Mouse (Mus musculus) stomach, embryonic 14.5 days (tissue): ENCODE data around the gene Riox1. TPM values are rescaled to one million over a fixed set of nuclear protein-coding genes. Genes with fewer than 3 reads are reported as not detected.
"Not testable (repeated sequence)": the region's sequence is repeated elsewhere in the genome, so short reads cannot be mapped to it uniquely, and the experiment has no call there.

ENCODE experiments used
- ATAC-seq: fragments of 200-750 bp; cut with Nextera tagmentation; 2 replicates; pipeline ENCODE4 v1.8.0; 2017; ENCODE audit warnings: low read depth, moderate TSS enrichment; ENCODE audit not compliant: insufficient number of reproducible peaks, insufficient read depth, low FRiP score
- H3K27ac ChIP-seq: fragments of 300-500 bp; sonication (generic); 2 replicates; pipeline ENCODE4 v1.5.1; 2014; ENCODE audit warnings: mild to moderate bottlenecking, low read length, moderate library complexity, mixed read lengths
- H3K27me3 ChIP-seq: fragments of 300-500 bp; sonication (generic); 2 replicates; pipeline ENCODE4 v1.6.1; 2014; ENCODE audit warnings: low read length, control low read depth, mixed read lengths; ENCODE audit not compliant: control insufficient read depth, insufficient read depth
- H3K36me3 ChIP-seq: fragments of 300-500 bp; sonication (generic); 2 replicates; pipeline ENCODE4 v1.6.1; 2014; ENCODE audit warnings: mild to moderate bottlenecking, control low read depth, low read length, moderate library complexity, mixed read lengths; ENCODE audit not compliant: control insufficient read depth, insufficient read depth
- H3K4me1 ChIP-seq: fragments of 300-500 bp; sonication (generic); 2 replicates; pipeline ENCODE4 v1.6.1; 2014; ENCODE audit warnings: low read length, control low read depth, mixed read lengths; ENCODE audit not compliant: control insufficient read depth, insufficient read depth
- H3K4me2 ChIP-seq: fragments of 300-500 bp; sonication (generic); replicated peaks from 2 replicates; pipeline ENCODE4 v1.6.1; 2014; ENCODE audit warnings: low read depth, low read length, control low read depth
- H3K4me3 ChIP-seq: fragments of 300-500 bp; sonication (generic); 2 replicates; pipeline ENCODE4 v1.5.1; 2014; ENCODE audit warnings: low read depth, low read length, control low read depth
- H3K9ac ChIP-seq: fragments of 300-500 bp; sonication (generic); replicated peaks from 2 replicates; pipeline ENCODE4 v1.6.1; 2014; ENCODE audit warnings: low read depth, mild to moderate bottlenecking, control low read depth, low read length, moderate library complexity, mixed read lengths
- H3K9me3 ChIP-seq: fragments of 300-500 bp; sonication (generic); 2 replicates; pipeline ENCODE4 v1.6.1; 2016; ENCODE audit warnings: low read depth, low read length, control low read depth; ENCODE audit not compliant: control insufficient read depth
- WGBS: fragments of 180-500 bp; shearing (Covaris S2); extraction: QIAGEN DNeasy Blood & Tissue Kit; methylation state at CpG from one replicate; pipeline ENCODE4 v1.1.7; 2014; 5-methylcytosine and 5-hydroxymethylcytosine counted together
- polyA plus RNA-seq: library from polyadenylated mRNA; unstranded; fragments of >200 nt; fragmentation: Nextera tagmentation; extraction: Ambion mirVana; gene quantifications from 2 replicates; pipeline ENCODE4 v1.2.1, GENCODE M21; 2014

Gene Riox1
- polyA plus RNA-seq, 1 experiment from 2014 or later = 10.1 TPM

DNA sequence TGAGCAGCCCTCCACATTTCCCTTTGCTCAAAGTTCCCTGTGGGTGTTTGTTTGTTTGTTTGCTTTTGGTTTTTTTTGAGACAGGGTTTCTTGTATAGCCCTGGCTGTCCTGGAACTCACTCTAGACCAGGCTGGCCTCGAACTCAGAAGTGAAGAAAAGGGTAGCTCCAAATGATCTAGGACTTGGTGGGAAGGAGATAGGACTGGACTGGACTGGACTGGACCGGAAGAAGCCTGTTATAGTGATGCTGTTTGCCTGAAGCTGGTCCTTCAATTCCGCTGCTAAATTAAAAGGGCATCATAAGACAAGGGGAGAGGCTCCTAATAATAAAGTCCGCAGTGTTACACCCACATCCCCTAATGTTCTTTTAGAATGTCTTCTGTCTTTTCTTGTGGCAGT, 38.1 kb downstream of the Riox1 start:
- Histone ChIP-seq H3K4me3 (peak overlapping the region; percentile 63), H3K9me3 (no peaks in the 10 kb centered on the region), H3K4me1 (no peaks in the 10 kb centered on the region), H3K27me3 (no peaks in the 10 kb centered on the region), H3K4me2 (peak overlapping the region; percentile 50), H3K27ac (peak overlapping the region; percentile 90), H3K9ac (peak overlapping the region; percentile 69), H3K36me3 (no peaks in the 10 kb centered on the region)
- WGBS = 62% methylated on average over 4 of the region's 4 CpGs
- no peak for ATAC-seq

DNA sequence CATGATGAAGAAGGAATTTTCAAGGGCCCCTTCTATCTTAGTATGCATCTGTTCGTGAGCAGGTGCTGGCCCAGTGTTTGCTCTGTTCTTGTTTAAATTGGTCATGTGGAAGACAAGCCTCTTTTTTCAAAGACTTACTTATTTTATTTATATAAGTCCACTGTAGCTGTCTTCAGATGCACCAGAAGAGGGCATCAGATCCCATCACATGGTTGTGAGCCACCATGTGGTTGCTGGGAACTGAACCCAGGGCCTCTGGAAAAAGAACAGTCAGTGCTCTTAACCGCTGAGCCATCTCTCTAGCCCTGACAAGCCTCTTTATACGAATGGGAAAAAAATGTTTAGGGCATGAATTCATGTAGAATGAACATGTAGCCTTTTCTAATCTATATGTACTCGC, 39.0 kb downstream of the Riox1 start:
- H3K27ac ChIP-seq = no peak overlapping the region
- no peak overlapping the region for H3K9ac ChIP-seq
- no peak overlapping the region for H3K4me2 ChIP-seq
- WGBS = 92% methylated on average over 4 of the region's 4 CpGs
- no peaks in the 10 kb centered on the region for H3K27me3 ChIP-seq
- no peaks in the 10 kb centered on the region for H3K36me3 ChIP-seq
- no peaks in the 10 kb centered on the region for H3K4me1 ChIP-seq
- H3K9me3 ChIP-seq = no peaks in the 10 kb centered on the region
- no peak for ATAC-seq
- no peak overlapping the region for H3K4me3 ChIP-seq

DNA sequence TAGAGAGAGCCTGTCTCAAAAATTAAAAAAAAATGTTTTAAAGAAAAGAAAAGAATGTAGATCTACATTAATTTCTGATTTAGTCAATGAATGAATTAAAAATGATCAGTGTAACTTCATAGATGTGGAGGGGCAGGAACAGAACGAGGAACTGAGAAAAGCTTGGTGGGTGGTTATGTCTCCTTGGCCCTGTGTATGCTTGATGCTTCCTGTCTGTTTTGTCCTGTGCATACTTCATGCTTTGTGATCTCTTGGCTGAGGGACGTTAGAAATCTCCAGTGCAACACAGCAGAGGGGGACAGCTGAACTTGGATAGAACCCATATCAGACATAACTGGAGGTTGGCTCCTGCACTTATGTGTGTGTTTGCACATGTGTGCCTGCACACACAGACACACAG, 46.8 kb downstream of the Riox1 start:
- H3K9ac ChIP-seq = no peak overlapping the region
- H3K4me3 ChIP-seq = no peak overlapping the region
- H3K9me3 ChIP-seq = no peaks in the 10 kb centered on the region; the same call in 1 of the 2 replicates
- no peaks in the 10 kb centered on the region for H3K36me3 ChIP-seq
- H3K27me3 ChIP-seq = no peaks in the 10 kb centered on the region
- no peak overlapping the region for H3K27ac ChIP-seq
- no peak for ATAC-seq
- no peak overlapping the region for H3K4me2 ChIP-seq
- 65% methylated on average over 2 of the region's 2 CpGs for WGBS
- no peaks in the 10 kb centered on the region for H3K4me1 ChIP-seq

DNA sequence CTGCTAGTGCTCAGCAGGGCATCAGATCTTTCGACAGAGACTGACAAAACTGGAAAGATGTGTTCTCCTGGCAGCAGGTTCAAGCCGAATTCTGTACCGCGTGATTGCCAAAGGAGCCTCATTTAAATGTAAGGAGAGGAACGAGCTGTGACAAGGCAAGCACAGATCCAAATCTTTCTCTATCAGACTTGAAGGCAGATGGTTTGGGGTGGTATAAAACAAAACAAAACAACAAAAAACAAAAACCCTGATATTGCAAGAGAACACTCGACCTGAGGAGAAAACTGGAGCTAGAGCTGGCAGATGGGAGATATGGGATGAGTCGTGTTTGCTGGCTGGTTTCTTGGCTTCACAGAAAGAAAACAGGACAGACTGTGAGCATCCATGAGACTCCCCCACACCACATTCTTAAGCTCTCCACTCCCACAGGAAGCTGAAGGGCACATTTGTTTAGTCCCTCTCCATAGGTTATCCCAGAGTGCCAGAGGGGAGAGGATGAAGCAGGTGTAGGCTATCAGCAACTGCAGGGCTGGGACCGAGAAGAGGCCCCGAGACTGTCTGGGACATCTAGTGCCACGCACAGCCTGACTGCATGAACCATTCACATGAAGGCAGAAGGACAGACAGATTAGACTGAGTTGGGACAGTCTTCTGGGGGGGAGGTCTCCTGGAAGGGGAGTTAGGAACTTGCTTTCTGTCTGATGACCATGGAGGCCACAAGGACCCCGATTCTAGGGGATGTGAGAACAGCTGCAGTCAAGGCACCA, 48.1 kb downstream of the Riox1 start:
- 42% methylated on average over 11 of the region's 11 CpGs for WGBS
- ATAC-seq = no peak
- Histone ChIP-seq H3K4me3 (no peak overlapping the region), H3K9ac (no peak overlapping the region), H3K4me2 (no peak overlapping the region), H3K36me3 (no peaks in the 10 kb centered on the region), H3K27ac (no peak overlapping the region), H3K4me1 (no peaks in the 10 kb centered on the region), H3K9me3 (no peaks in the 10 kb centered on the region; the same call in 1 of the 2 replicates), H3K27me3 (no peaks in the 10 kb centered on the region)

DNA sequence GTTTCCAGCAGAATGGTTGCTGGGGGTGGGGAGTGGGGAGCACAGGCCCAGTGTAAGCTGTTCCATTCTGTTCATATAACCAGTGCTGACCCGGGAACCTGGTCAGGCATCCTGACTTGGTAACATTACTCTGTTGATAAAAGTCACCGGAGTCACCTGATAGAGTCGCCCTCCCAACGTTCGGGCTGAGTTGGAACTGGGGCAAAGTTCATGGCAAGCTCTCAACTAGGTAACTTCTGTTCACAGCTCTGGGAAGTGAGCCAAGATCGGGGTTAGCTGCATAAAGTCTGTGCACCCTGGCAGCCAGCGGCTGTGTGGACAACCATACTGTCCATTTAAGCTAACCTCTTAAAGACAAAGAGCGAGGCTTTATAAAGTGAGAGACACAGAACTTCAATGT, 48.8 kb downstream of the Riox1 start:
- ATAC-seq = 0 out of 2 replicates have a peak, but pooled peaks have one; percentile 28
- H3K4me1 ChIP-seq, H3K4me2 ChIP-seq, H3K36me3 ChIP-seq, H3K27me3 ChIP-seq, H3K27ac ChIP-seq, H3K9me3 ChIP-seq, H3K4me3 ChIP-seq, H3K9ac ChIP-seq: not testable (repeated sequence)
- WGBS = 41% methylated on average over 8 of the region's 8 CpGs

DNA sequence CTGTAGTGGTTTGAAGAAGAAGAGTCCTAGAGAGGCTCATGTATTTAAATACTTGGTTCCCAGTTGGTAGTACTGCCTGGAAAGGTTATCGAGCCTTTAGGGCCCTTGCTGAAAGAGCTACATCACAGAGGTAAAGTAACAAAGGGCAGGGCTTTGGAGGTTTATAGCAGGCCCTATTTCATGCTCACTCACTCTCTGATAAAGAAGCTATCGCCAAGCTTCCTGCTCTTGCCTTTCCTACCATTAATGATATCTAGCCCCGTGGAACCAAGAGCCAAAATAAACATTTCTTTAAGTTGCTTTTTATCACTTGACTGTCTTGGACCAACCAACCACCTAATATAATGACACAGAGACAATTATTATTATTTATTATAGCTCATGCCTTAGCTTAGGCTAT, 50.0 kb downstream of the Riox1 start:
- ATAC-seq = no peak
- no peak overlapping the region for H3K9ac ChIP-seq
- no peak overlapping the region for H3K4me3 ChIP-seq
- no peaks in the 10 kb centered on the region for H3K27me3 ChIP-seq
- H3K4me2 ChIP-seq = no peak overlapping the region
- no peak overlapping the region for H3K27ac ChIP-seq
- no peaks in the 10 kb centered on the region for H3K36me3 ChIP-seq
- no peaks in the 10 kb centered on the region for H3K4me1 ChIP-seq
- no peaks in the 10 kb centered on the region; the same call in 1 of the 2 replicates for H3K9me3 ChIP-seq
- WGBS = 71% methylated on average over 3 of the region's 3 CpGs

Other genes with a start within 250 kb of the Riox1 start
- 1.4 and 2.2 TPM in 2 replicates for gene Papln, start 187.0 kb upstream of the Riox1 start, polyA plus RNA-seq
- gene Numb, start 28.7 kb upstream of the Riox1 start, polyA plus RNA-seq = 34.8 and 36.5 TPM in 2 replicates
- gene Heatr4, start 34.2 kb downstream of the Riox1 start, polyA plus RNA-seq = 0.10 and 0.11 TPM in 2 replicates
- 27.2 and 27.3 TPM in 2 replicates for gene Acot2, start 37.3 kb downstream of the Riox1 start, polyA plus RNA-seq
- 44.4 and 48.8 TPM in 2 replicates for gene Acot1, start 58.9 kb downstream of the Riox1 start, polyA plus RNA-seq
- 0.33 and 0.70 TPM in 2 replicates for gene Acot4, start 87.8 kb downstream of the Riox1 start, polyA plus RNA-seq
- not detected in 2 replicates for gene Gm49366, start 88.3 kb downstream of the Riox1 start, polyA plus RNA-seq
- gene Acot3, start 101.5 kb downstream of the Riox1 start, polyA plus RNA-seq = 0.29 TPM in 1 of 2 replicates, not detected in the other
- not detected in 2 replicates for gene Acot5, start 118.7 kb downstream of the Riox1 start, polyA plus RNA-seq
- 1.7 and 2.5 TPM in 2 replicates for gene Acot6, start 150.0 kb downstream of the Riox1 start, polyA plus RNA-seq
- 3.8 and 5.7 TPM in 2 replicates for gene Dnal1, start 163.8 kb downstream of the Riox1 start, polyA plus RNA-seq
- gene Pnma1, start 197.9 kb downstream of the Riox1 start, polyA plus RNA-seq = 0.45 and 0.90 TPM in 2 replicates